Mouse (Mus musculus) heart, postnatal 25 days (tissue): Measurements from ENCODE around the gene Cbr2. TPM values are rescaled to one million over a fixed set of nuclear protein-coding genes. Genes with fewer than 3 reads are reported as not detected.

Experiments used
- DNase-seq: peaks from one replicate; pipeline ENCODE4 v3.0.0; 2022; ENCODE audit warnings: low spot score
- intact Hi-C: fragments of 180-260 bp; cut with DNase I; formaldehyde crosslinking; loops from one replicate; pipeline ENCODE4 v1.15.1; 2025
- total RNA-seq, 2 experiments: library from RNA; stranded (reverse); gene quantifications; 2 replicates each; pipeline ENCODE4 v1.2.3; 2021

Cbr2 gene
- total RNA-seq, 2 experiments from 2014 or later = 16.7 to 22.1 TPM

DNA sequence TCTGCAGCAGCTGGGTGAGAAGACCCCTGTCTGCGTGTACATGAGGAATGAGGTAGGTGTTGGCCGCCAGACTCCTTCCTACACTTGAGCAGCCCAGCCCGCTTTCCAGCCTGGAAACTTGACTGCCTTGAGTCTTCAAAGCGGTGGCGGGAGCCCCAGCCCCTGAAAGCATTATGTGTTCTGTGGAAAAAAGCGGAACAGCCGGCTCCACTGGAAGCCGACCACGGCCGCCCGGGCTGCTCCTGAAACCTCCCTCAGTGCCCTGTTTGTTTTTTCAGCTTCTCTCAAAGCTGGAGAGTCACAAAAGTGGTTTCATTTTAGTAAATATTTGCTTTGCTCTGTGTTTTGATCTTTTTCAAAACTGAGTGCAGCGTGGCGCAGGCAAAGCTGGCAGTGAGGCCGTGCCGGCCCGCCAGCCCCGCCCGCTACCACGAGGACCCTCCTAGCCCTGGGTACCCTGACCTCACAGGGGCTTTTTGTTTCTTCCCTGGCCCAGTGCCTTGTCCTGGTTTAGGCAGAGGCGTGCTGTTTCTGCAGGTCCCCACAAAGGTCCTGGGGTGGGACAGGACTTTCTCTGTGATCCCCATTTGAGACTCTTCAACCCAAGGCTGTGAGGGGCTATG is 45.2 kb downstream of the Cbr2 start:
- no peak for DNase-seq
- intact Hi-C loops = no loop called here

DNA sequence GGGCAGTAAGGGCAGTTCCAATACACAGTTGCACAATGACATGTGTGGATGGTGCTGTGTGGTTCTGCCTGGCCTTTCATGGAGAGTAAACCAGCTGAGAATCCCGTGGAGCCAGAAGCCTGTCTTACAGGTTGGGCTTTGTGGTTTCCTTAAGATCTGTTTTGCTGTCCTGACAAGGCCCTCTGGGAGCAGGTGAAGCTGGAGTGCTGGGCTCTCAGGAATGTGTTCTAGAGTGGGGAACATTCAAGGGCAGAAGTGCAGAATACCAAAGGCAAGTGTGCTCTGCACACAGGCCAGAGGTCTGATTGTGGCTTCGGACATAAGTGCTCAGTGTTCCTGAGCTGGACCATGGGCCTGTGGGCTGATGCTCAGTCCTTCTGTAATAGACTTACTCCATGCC is 47.3 kb downstream of the Cbr2 start:
- no peak for DNase-seq
- intact Hi-C loops = no loop called here

DNA sequence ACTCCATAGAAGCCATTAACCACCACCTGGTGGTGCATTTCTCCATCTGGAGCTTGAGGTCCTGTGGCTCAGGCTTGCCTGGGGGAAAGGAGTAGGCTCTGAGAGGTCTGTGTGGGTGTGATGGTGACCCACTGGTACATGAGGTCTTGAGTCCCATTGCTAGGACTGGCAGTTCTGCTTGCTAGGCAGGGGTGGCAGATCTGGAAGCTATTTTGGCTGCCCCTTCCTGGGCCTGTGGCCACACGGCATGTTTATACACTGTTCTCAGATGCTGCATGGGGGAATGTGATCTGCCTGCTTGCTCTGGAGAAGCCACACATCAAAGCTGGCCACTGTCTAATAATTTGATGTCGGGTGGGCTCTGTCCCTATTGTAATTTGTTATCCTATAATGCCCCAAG is 47.8 kb downstream of the Cbr2 start:
- intact Hi-C loops = no loop called here

DNA sequence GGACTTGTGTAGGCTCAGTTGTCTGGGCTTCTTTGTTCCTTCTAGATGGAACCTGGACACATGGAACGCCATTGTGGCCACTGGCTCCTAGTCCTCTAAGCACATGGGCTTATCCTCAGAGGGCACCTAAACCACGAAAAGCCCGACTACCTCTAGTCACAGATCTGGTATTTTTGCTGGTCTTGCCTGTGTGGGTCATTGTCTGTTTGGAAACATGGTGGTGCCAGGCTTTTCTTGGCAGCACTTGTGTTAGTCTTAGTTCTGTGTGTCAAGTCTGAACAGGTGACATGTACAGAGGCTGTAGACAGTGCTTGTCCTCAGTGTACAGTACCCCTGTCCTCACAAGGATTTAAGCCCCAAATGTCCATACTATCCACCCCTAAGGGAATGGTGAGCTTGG is 48.4 kb downstream of the Cbr2 start:
- intact Hi-C loops = no loop called here
- no peak for DNase-seq

More for the DNA sequence above, 47.8 kb downstream of the Cbr2 start:
- DNase-seq = no peak

DNA sequence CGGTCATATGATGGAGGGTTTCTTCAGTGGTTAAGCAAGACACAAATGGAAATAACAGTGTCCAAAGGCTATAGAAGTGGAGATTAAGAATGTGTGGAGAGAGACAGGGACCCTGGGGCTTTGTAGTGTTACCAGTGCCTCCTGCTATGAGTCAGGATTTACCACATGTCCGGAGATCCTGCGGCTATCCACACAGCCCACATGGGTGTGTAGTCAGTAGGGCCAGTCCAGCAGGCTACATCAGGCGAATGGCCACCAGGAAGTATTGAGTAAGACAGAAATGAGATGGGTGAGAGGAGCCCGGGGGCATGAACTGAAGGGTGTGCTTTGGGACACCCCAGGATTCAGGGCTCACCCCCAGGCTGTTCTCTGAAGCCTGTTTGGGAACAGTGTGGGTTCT is 49.2 kb downstream of the Cbr2 start:
- DNase-seq = no peak
- intact Hi-C loops = no loop called here

DNA sequence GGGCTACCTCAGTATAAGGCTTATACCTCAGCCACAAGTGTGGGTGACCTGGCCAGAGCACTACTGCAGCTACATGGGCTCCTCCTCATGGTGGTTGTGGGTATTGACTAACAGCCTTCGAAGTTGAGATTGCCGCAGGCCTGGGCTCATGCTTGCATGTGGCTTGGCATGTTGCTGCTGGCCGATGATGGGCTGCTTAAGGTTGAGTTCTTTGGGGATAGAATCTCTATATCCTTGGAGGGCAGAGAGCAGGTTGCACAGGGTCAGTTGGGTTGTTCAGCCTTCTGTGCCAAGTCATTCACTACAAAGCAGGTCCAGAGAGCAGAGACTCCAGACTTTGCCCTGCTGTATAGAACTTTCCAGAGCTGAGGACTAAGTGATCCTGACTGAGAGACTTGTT is 52.0 kb downstream of the Cbr2 start:
- no peak for DNase-seq
- intact Hi-C loops = no loop called here

Other genes starting within 250 kb of the Cbr2 start
- 100 to 1,000 TPM; 253 to 263 TPM for gene Mrpl12, start 247.5 kb downstream of the Cbr2 start, total RNA-seq
- gene Slc25a10, start 240.3 kb downstream of the Cbr2 start, total RNA-seq = 10 to 100 TPM; 13.1 to 14.8 TPM
- gene Gcgr, start 201.4 kb downstream of the Cbr2 start, total RNA-seq = 1 to 10 TPM; 1.3 to 1.5 TPM
- gene Mcrip1, start 182.4 kb downstream of the Cbr2 start, total RNA-seq = 10 to 100 TPM; 44.1 to 46.9 TPM
- not detected for gene Ppp1r27, start 181.0 kb downstream of the Cbr2 start, total RNA-seq
- 100 to 1,000 TPM; 228 to 255 TPM for gene P4hb, start 158.9 kb downstream of the Cbr2 start, total RNA-seq
- gene Arhgdia, start 150.5 kb downstream of the Cbr2 start, total RNA-seq = 100 to 1,000 TPM; 142 to 158 TPM
- gene Alyref, start 133.7 kb downstream of the Cbr2 start, total RNA-seq = 10 to 100 TPM; 49.3 to 52.6 TPM
- gene Anapc11, start 133.7 kb downstream of the Cbr2 start, total RNA-seq = 10 to 100 TPM; 82.6 to 90.3 TPM
- gene Npb, start 123.6 kb downstream of the Cbr2 start, total RNA-seq = not detected
- 10 to 100 TPM; 54.2 to 59.3 TPM for gene Pcyt2, start 114.2 kb downstream of the Cbr2 start, total RNA-seq
- gene Sirt7, start 106.9 kb downstream of the Cbr2 start, total RNA-seq = 1 to 10 TPM; 7.7 to 8.3 TPM
- 10 to 100 TPM; 38.7 to 42.1 TPM for gene Mafg, start 98.5 kb downstream of the Cbr2 start, total RNA-seq
- 1 to 10 TPM; 1.6 to 2.3 TPM for gene Pycr1, start 88.3 kb downstream of the Cbr2 start, total RNA-seq
- gene Myadml2, start 84.0 kb downstream of the Cbr2 start, total RNA-seq = 10 to 100 TPM; 78.3 to 78.8 TPM
- gene Notum, start 70.9 kb downstream of the Cbr2 start, total RNA-seq = under 1 TPM in 1 of 2 experiments, not detected in 1; 0.20 TPM
- gene Aspscr1, start 59.1 kb downstream of the Cbr2 start, total RNA-seq = 10 to 100 TPM; 33.0 to 33.9 TPM
- gene Cenpx, start 18.4 kb downstream of the Cbr2 start, total RNA-seq = 10 to 100 TPM; 31.2 to 35.7 TPM
- 1 to 10 TPM; 5.6 to 6.2 TPM for gene Lrrc45, start 18.2 kb downstream of the Cbr2 start, total RNA-seq
- gene Rac3, start 10.6 kb downstream of the Cbr2 start, total RNA-seq = 1 to 10 TPM; 1.2 to 1.8 TPM
- 1 to 10 TPM; 6.8 to 7.5 TPM for gene Dcxr, start 4.8 kb downstream of the Cbr2 start, total RNA-seq
- gene Hmga1b, start 30.7 kb upstream of the Cbr2 start, total RNA-seq = 10 to 100 TPM; 21.2 to 40.2 TPM
- gene Rfng, start 52.1 kb upstream of the Cbr2 start, total RNA-seq = 10 to 100 TPM; 12.3 to 13.9 TPM
- 10 to 100 TPM; 52.2 to 57.0 TPM for gene Gps1, start 52.2 kb upstream of the Cbr2 start, total RNA-seq
- 10 to 100 TPM; 26.8 to 27.8 TPM for gene Dus1l, start 64.3 kb upstream of the Cbr2 start, total RNA-seq
- gene Fasn, start 92.4 kb upstream of the Cbr2 start, total RNA-seq = 10 to 100 TPM; 29.8 to 52.8 TPM
- 1 to 10 TPM; 1.2 to 1.3 TPM for gene Ccdc57, start 200.8 kb upstream of the Cbr2 start, total RNA-seq
- 1 to 10 TPM in 1 of 2 experiments, under 1 TPM in 1; 0.87 to 2.1 TPM for gene Slc16a3, start 216.4 kb upstream of the Cbr2 start, total RNA-seq